Mouse (Mus musculus) regulatory T cell (primary cell): ENCODE data around the gene Dnajc1.

Experiments used
- in situ Hi-C: fragments of 300-600 bp; cut with MboI, MseI; formaldehyde crosslinking; loops from one replicate; pipeline ENCODE4 v1.15.1; 2025; ENCODE audit warnings: high pct_unique_total_duplicates

Dnajc1 gene

GRCm38 (mm10) chr2:18307440-18308305, 85.0 kb downstream of the Dnajc1 start:
- in situ Hi-C loops: no loop called here

- in situ Hi-C loops: no loop called here
Observed at GRCm38 (mm10) chr2:18300949-18301348, 91.7 kb downstream of the Dnajc1 start.

- in situ Hi-C loops: no loop called here
Observed at GRCm38 (mm10) chr2:18285175-18285574, 107.5 kb downstream of the Dnajc1 start.

- in situ Hi-C loops: no loop called here
Observed at GRCm38 (mm10) chr2:18265736-18266135, 126.9 kb downstream of the Dnajc1 start.

- in situ Hi-C loops: no loop called here
Observed at GRCm38 (mm10) chr2:18264579-18264978, 128.1 kb downstream of the Dnajc1 start.

- in situ Hi-C loops: no loop called here
Observed at GRCm38 (mm10) chr2:18262298-18262697, 130.3 kb downstream of the Dnajc1 start.

- in situ Hi-C loops: no loop called here
Observed at GRCm38 (mm10) chr2:18249224-18249623, 143.4 kb downstream of the Dnajc1 start.

- in situ Hi-C loops: no loop called here
Observed at GRCm38 (mm10) chr2:18235524-18235923, 157.1 kb downstream of the Dnajc1 start.

- in situ Hi-C loops: no loop called here
Observed at GRCm38 (mm10) chr2:18232883-18233567, 159.6 kb downstream of the Dnajc1 start.

GRCm38 (mm10) chr2:18231143-18231542, 161.5 kb downstream of the Dnajc1 start:
- in situ Hi-C loops: no loop called here

GRCm38 (mm10) chr2:18229279-18229678, 163.4 kb downstream of the Dnajc1 start:
- in situ Hi-C loops: no loop called here

GRCm38 (mm10) chr2:18228486-18229062, 164.1 kb downstream of the Dnajc1 start:
- in situ Hi-C loops: no loop called here

GRCm38 (mm10) chr2:18219569-18219968, 173.1 kb downstream of the Dnajc1 start:
- in situ Hi-C loops: loop anchor here (10.0 kb wide), 1 partner anchor 795 kb away; no protein-coding TSS in a partner anchor

- in situ Hi-C loops: loop anchor here (10.0 kb wide), 1 partner anchor 794 kb away; no protein-coding TSS in a partner anchor
Observed at GRCm38 (mm10) chr2:18219136-18219535, 173.5 kb downstream of the Dnajc1 start.

- in situ Hi-C loops: loop anchor here (10.0 kb wide), 1 partner anchor 794 kb away; no protein-coding TSS in a partner anchor
Observed at GRCm38 (mm10) chr2:18218500-18218899, 174.1 kb downstream of the Dnajc1 start.

GRCm38 (mm10) chr2:18217867-18218266, 174.8 kb downstream of the Dnajc1 start:
- in situ Hi-C loops: loop anchor here (10.0 kb wide), 1 partner anchor 793 kb away; no protein-coding TSS in a partner anchor

- in situ Hi-C loops: loop anchor here (10.0 kb wide), 1 partner anchor 789 kb away; no protein-coding TSS in a partner anchor
Observed at GRCm38 (mm10) chr2:18214031-18214430, 178.6 kb downstream of the Dnajc1 start.

- in situ Hi-C loops: loop anchor here (10.0 kb wide), 1 partner anchor 785 kb away; no protein-coding TSS in a partner anchor
Observed at GRCm38 (mm10) chr2:18209948-18210347, 182.7 kb downstream of the Dnajc1 start.

GRCm38 (mm10) chr2:18209211-18209823, 183.3 kb downstream of the Dnajc1 start:
- in situ Hi-C loops: no loop called here

- in situ Hi-C loops: no loop called here
Observed at GRCm38 (mm10) chr2:18208578-18208977, 184.1 kb downstream of the Dnajc1 start.

- in situ Hi-C loops: no loop called here
Observed at GRCm38 (mm10) chr2:18206811-18207210, 185.8 kb downstream of the Dnajc1 start.

- in situ Hi-C loops: no loop called here
Observed at GRCm38 (mm10) chr2:18205118-18205517, 187.5 kb downstream of the Dnajc1 start.
